Mouse (Mus musculus) testis, postnatal 14 days (tissue): Measurements from ENCODE around the gene Ciao2b.
A peak's percentile ranks its signal among the peaks of the same experiment; 100 is the strongest.

Experiments used
- DNase-seq: peaks from one replicate; pipeline ENCODE4 v3.0.0; 2021; ENCODE audit warnings: low spot score

The Ciao2b gene

GRCm38 (mm10) chr8:104613119-104613518 lies 28.6 kb downstream of the Ciao2b start:
- no peak for DNase-seq

GRCm38 (mm10) chr8:104611613-104612012 lies 30.2 kb downstream of the Ciao2b start:
- no peak for DNase-seq

- DNase-seq: no peak
These were observed 31.5 kb downstream of the Ciao2b start for GRCm38 (mm10) chr8:104610185-104610766.

DNA sequence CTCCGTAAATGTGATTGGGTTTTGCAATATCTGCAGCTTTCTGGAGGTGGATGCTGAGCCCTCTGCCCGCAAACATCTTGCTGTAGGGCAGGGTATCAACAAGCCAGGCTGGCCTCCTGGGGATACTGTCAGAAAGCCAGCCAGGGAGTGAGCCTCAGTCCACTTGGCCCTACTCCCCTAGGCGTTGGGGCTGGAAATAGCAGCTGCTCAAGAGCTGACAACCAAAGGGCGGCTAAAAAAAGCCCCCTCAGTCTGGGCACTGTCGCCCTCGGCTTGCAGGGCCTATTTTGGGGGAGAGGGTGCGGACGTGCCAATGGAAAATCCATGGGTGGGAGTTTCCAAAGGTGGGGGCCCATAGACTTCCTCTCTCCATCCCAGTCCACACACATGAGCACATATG lies 32.5 kb downstream of the Ciao2b start:
- DNase-seq: no peak

DNA sequence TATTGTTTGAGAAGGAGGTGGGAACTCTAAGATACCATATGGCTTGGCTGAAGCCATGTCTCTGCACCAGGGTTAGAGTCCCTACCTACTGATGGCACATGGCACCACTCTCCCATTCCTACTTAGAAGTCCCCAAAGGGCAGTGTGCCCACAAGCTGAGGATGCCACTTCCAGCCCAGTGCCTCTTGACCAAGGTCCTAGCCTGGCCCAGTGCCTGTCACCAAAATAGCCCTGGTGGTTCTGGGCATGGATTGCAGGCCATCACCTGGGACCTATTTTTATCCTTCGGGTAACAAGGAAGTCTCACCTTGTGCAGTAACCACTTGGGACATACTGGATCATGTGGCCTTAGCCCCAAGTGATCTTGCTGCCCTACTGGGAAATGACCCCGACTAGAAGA lies 33.8 kb downstream of the Ciao2b start:
- DNase-seq: no peak

GRCm38 (mm10) chr8:104606329-104606728 lies 35.4 kb downstream of the Ciao2b start:
- DNase-seq: no peak

GRCm38 (mm10) chr8:104603245-104603593 lies 38.5 kb downstream of the Ciao2b start:
- no peak for DNase-seq

- peak; percentile 80 for DNase-seq
These were observed 39.1 kb downstream of the Ciao2b start for GRCm38 (mm10) chr8:104602468-104603244.

- no peak for DNase-seq
These were observed 39.8 kb downstream of the Ciao2b start for GRCm38 (mm10) chr8:104601941-104602371.

DNA sequence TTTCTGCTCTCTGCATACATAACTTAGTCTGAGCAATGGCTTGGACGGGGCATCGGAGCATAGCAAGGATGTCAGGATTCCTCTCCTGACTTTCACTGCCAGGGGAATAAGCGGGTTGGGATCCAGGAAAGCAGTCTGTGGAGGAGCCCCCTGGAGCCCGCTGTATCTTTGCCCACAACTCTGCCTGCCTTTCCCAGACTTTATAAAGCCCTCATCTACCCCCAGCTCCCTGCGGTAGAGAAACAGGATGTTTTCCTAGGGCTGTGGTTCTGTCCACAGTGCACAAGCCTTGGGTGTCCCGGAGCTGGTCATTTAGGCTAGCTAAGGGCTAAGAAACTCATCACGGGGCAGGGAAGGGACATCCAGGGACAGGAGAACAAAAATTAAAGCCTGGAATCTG lies 40.4 kb downstream of the Ciao2b start:
- DNase-seq: no peak

- no peak for DNase-seq
These were observed 43.3 kb downstream of the Ciao2b start for GRCm38 (mm10) chr8:104598496-104598895.

DNA sequence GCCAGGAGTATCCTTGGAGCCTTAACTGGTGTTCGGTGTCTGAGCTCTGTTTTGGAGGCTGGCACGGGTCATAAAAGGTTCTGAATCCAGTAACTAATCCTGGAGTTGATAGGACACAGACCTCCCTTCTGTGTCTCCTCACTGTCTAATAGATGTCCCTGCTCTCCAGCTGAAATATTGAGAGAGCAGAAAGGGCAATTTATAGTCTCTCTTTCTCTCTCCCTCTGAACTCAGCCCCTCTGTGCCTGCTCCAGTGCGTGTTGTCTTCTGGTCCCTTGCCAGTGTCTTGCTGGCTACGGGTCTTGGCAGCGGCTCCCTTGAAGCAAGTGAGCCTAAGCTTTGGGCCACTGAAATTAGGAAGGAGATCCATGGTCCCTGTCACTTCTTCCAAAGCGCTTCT lies 44.1 kb downstream of the Ciao2b start:
- DNase-seq: no peak

DNA sequence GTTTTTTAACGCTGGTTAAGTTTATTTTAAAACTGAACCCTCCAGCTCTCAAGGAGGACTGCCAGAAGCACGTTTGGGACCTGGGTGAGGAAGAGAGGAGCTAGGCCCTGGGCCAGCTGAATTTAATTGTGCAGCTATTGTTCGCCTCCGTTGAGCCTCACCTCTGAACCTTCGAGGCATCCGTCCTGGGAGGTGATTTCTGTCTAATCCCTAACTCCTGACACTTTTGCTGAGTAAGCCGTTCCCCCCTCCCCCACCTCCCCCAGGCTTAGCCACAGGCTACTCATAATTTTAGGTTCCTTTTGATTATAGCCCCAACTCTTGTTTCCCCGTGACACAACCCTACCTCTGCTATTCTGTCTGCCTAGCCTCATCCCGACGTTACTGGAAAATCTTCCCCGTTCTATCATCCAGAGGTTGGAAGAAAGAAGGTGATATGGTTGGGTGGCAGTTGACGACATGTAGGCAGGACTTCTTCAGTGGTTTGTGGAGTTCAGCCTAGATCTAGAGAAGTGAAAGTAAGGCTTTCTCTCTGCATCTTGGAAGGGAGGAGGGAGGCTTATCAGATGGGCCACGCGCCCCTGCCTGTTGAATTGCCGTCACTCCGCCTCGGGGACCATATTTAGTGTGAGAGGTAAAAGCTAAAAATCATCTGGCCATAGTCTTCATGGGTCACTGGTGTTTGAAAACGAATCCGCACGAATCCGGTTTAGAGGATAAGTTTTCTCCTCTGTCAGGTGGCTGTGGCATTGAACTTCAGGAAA lies 45.8 kb downstream of the Ciao2b start:
- no peak for DNase-seq

DNA sequence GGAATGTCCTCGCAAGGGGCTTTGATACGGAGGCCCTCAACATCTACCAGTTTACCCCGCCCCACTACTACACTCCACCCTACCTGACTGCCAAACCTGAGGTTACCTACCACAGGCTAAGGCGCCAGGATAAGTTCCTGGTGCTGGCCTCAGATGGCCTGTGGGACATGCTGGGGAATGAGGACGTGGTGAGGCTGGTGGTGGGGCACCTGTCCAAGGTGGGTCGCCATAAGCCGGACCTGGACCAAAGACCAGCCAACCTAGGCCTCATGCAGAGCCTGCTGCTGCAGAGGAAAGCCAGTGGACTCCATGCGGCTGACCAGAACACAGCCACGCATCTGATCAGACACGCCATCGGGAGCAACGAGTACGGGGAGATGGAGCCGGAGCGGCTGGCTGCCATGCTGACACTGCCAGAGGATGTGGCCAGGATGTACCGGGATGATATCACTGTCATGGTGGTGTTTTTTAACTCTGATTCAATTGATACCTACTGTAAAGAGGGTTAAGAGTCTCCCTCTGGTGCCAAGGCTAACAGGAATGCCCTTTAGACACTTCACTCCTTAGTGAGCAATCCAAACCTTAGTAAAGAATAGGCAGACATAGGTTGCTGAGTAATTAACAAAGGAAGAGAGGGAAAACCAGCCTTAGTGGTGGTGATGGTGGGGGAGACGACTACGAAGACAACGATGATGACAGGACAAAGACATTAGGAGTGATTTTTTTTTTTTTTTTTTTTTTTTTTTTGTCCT lies 47.0 kb downstream of the Ciao2b start:
- no peak for DNase-seq

DNA sequence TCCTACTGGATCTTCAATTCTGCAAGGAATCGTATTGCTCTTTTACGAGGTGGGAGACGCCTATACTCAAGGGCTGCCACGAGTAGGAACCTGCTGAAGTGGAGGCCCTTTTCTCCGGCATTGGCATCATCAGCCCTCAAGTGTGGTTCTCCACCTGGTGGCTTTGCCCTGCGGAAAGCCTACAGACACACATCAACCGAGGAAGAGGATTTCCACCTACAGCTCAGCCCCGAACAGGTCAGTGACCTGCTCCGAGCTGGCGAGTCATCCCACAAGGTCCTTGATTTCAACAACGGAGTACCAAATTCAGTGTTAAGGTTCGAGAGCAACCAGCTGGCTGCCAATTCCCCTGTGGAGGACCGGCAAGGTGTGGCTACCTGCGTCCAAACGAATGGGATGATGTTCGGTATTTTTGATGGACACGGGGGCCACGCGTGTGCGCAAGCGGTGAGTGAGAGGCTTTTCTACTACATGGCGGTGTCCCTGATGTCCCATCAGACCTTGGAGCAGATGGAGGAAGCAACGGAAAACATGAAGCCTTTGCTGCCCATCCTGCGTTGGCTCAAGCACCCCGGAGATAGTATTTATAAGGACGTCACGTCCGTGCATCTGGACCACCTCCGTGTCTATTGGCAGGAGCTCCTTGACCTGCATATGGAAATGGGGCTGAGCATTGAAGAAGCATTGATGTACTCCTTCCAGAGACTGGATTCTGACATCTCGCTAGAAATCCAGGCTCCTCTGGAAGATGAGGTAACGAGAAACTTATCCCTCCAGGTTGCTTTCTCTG lies 48.0 kb downstream of the Ciao2b start:
- no peak for DNase-seq

DNA sequence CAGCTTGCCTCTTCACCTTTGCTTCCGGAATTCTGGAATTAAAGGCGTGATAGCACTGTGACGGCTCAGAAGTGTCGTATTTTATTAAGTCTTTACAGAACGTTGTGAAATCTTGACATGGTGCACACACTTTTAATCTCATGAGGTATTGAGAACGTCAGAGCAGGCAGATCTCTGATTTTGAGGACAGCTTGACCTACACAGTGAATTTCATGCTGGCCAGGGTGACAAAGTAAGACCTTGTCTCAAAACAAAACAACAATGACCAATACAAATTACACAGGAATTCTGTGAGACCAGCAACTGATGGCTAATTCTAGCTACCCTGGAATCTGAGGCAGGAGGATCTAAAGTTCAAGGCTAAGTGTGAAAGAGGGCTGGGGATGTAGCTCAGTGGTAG lies 49.2 kb downstream of the Ciao2b start:
- no peak for DNase-seq

DNA sequence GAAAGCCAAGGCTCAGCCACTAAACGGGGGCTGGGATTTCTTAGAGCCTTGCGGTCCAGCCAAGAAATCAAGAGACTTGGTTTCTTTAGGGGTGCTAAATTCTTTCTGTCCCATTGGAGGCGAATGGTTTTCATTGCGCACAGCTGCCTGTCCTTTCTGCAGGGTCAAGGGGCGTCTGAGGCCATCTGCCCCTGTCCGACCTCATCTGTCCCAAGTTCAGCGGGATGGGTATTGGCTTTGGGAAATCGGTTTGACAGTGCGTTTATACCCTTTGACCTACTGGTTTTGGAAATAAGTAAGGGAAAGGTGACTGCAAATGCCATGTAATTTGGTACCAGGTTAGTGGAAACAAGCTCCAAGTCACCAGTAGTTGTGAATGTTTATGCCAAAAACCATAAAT lies 49.9 kb downstream of the Ciao2b start:
- DNase-seq: no peak

GRCm38 (mm10) chr8:104591133-104591834 lies 50.5 kb downstream of the Ciao2b start, which contains the start of gene Pdp2:
Pdp2 (plus strand) TSS chr8:104591451.
- DNase-seq: peak; percentile 90

GRCm38 (mm10) chr8:104590284-104590683 lies 51.5 kb downstream of the Ciao2b start:
- DNase-seq: no peak
